Comparison of ENCODE assay signal across 16 mouse cellular contexts in genomic region chr8:8516272-8516671, GRCm38 (mm10).
"Had no signal": no experiment of that assay in that cellular context is flagged by ENCODE, and none has a peak within 500 bp of the region (broad histone marks: within the 10 kb centered on the region; RNA-seq: fewer than 3 reads in every experiment).

No protein-coding gene starts in this region.

- ATAC-seq: hindbrain, postnatal 0 days; intestine, embryonic 16.5 days had no signal

- DNase-seq: gastrocnemius, adult 2 months; gastrocnemius, postnatal 10 days; gastrocnemius, postnatal 25 days; heart, adult 18-20 months; heart, postnatal 14 days; heart, postnatal 36 days; kidney, adult 11 months; kidney, adult 2 months; kidney, adult 9 months; kidney, postnatal 14 days; kidney, postnatal 36 days; layer of hippocampus, adult 9-11 months; layer of hippocampus, postnatal 36 days; left cerebral cortex, postnatal 4 days had no signal
